Mouse (Mus musculus): ENCODE data around the gene Prkag2.
A peak's percentile ranks its signal among the peaks of the same experiment; 100 is the strongest.

Gene Prkag2

GRCm38 (mm10) chr5:25046762-25047161, 53.7 kb downstream of the Prkag2 start:
- DNase-seq (ENCODE audit: low spot score) = no peak

- DNase-seq (ENCODE audit: low spot score) = no peak
Observed at GRCm38 (mm10) chr5:25044007-25044406, 56.4 kb downstream of the Prkag2 start.

- DNase-seq (ENCODE audit: low spot score) = no peak
Observed at GRCm38 (mm10) chr5:25041947-25042346, 58.5 kb downstream of the Prkag2 start.

GRCm38 (mm10) chr5:25041307-25041706, 59.1 kb downstream of the Prkag2 start:
- DNase-seq (ENCODE audit: low spot score) = no peak

GRCm38 (mm10) chr5:25040903-25041302, 59.5 kb downstream of the Prkag2 start:
- no peak for DNase-seq (ENCODE audit: low spot score)

GRCm38 (mm10) chr5:25038827-25039226, 61.6 kb downstream of the Prkag2 start:
- no peak for DNase-seq (ENCODE audit: low spot score)

- DNase-seq (ENCODE audit: low spot score) = no peak
Observed at GRCm38 (mm10) chr5:25035391-25035790, 65.1 kb downstream of the Prkag2 start.

GRCm38 (mm10) chr5:25031456-25031856, 69.0 kb downstream of the Prkag2 start:
- DNase-seq (ENCODE audit: low spot score) = no peak

- DNase-seq (ENCODE audit: low spot score) = no peak
Observed at GRCm38 (mm10) chr5:25031037-25031436, 69.4 kb downstream of the Prkag2 start.

GRCm38 (mm10) chr5:25030276-25030681, 70.2 kb downstream of the Prkag2 start:
- no peak for DNase-seq (ENCODE audit: low spot score)

GRCm38 (mm10) chr5:25027673-25028072, 72.8 kb downstream of the Prkag2 start:
- no peak for DNase-seq (ENCODE audit: low spot score)

- no peak for DNase-seq (ENCODE audit: low spot score)
Observed at GRCm38 (mm10) chr5:25025309-25026019, 75.0 kb downstream of the Prkag2 start.

- DNase-seq (ENCODE audit: low spot score) = no peak
Observed at GRCm38 (mm10) chr5:25022904-25023303, 77.5 kb downstream of the Prkag2 start.

- DNase-seq (ENCODE audit: low spot score) = no peak
Observed at GRCm38 (mm10) chr5:25019221-25019620, 81.2 kb downstream of the Prkag2 start.

- DNase-seq (ENCODE audit: low spot score) = no peak
Observed at GRCm38 (mm10) chr5:25012134-25012533, 88.3 kb downstream of the Prkag2 start.

GRCm38 (mm10) chr5:25011019-25011485, 89.4 kb downstream of the Prkag2 start:
- DNase-seq (ENCODE audit: low spot score) = peak; percentile 48

- DNase-seq (ENCODE audit: low spot score) = peak; percentile 73
Observed at GRCm38 (mm10) chr5:25010438-25010892, 90.0 kb downstream of the Prkag2 start.

GRCm38 (mm10) chr5:25009770-25010169, 90.7 kb downstream of the Prkag2 start:
- no peak for DNase-seq (ENCODE audit: low spot score)

- no peak for DNase-seq (ENCODE audit: low spot score)
Observed at GRCm38 (mm10) chr5:25008966-25009365, 91.5 kb downstream of the Prkag2 start.

- peak; percentile 63 for DNase-seq (ENCODE audit: low spot score)
Observed at GRCm38 (mm10) chr5:25006848-25007247, 93.6 kb downstream of the Prkag2 start.

- DNase-seq (ENCODE audit: low spot score) = no peak
Observed at GRCm38 (mm10) chr5:25005532-25006129, 94.8 kb downstream of the Prkag2 start.

GRCm38 (mm10) chr5:25001391-25001794, 99.0 kb downstream of the Prkag2 start:
- DNase-seq (ENCODE audit: low spot score) = no peak

- DNase-seq (ENCODE audit: low spot score) = no peak
Observed at GRCm38 (mm10) chr5:24999351-24999750, 101.1 kb downstream of the Prkag2 start.

Data from urinary bladder, postnatal 10 days (tissue).